In genomic region chr14:41263853-41264755, GRCm38 (mm10) we compare ENCODE assay signal across 12 mouse cellular contexts. TPM values are rescaled to one million over a fixed set of nuclear protein-coding genes. Genes with fewer than 3 reads are reported as not detected.
DNase-seq lines count a peak whose midpoint lies in the region; ATAC-seq lines count a peak whose summit lies in the region.
"Not testable (repeated sequence)": the region's sequence is repeated elsewhere in the genome, so short reads cannot be mapped to it uniquely, and the experiment has no call there.
"Had no signal": no experiment of that assay in that cellular context is flagged by ENCODE, and none has a peak within 500 bp of the region (broad histone marks: within the 10 kb centered on the region; RNA-seq: fewer than 3 reads in every experiment).

No protein-coding gene starts in this region.

- not testable (repeated sequence) for H3K4me1 ChIP-seq in embryonic facial prominence, embryonic 11.5 days (ENCODE audit: control insufficient read depth, insufficient read depth, low read length); hindbrain, embryonic 16.5 days (ENCODE audit: control insufficient read depth, insufficient read depth, low read depth, low read length); liver, embryonic 13.5 days (replicated peaks); neural tube, embryonic 13.5 days (replicated peaks)

- H3K9me3 ChIP-seq in embryonic facial prominence, embryonic 11.5 days (replicated peaks; ENCODE audit: control insufficient read depth, low read length); hindbrain, embryonic 16.5 days (ENCODE audit: control insufficient read depth, low read length); liver, embryonic 13.5 days (replicated peaks); neural tube, embryonic 13.5 days: not testable (repeated sequence)

- H3K36me3 ChIP-seq in embryonic facial prominence, embryonic 11.5 days (replicated peaks; ENCODE audit: control insufficient read depth, insufficient read depth, low read depth, low read length); hindbrain, embryonic 16.5 days (ENCODE audit: control insufficient read depth, insufficient read depth, low read length); liver, embryonic 13.5 days; neural tube, embryonic 13.5 days: not testable (repeated sequence)

- H3K4me3 ChIP-seq in embryonic facial prominence, embryonic 11.5 days (ENCODE audit: low read depth, low read length); liver, embryonic 13.5 days (replicated peaks): not testable (repeated sequence)
- peak overlapping the region; percentile 32 for H3K4me3 ChIP-seq in hindbrain, embryonic 16.5 days (ENCODE audit: low read length)
- H3K4me3 ChIP-seq in neural tube, embryonic 13.5 days = peak overlapping the region; percentile 33

- peak; percentile 88 for ATAC-seq in embryonic facial prominence, embryonic 11.5 days (replicated peaks; ENCODE audit: insufficient number of reproducible peaks, low FRiP score, low TSS enrichment, low read depth)
- ATAC-seq in hindbrain, embryonic 16.5 days = peak; percentile 87
- ATAC-seq in liver, embryonic 13.5 days (ENCODE audit: low read depth) = not testable (repeated sequence)
- peak; percentile 94 for ATAC-seq in neural tube, embryonic 13.5 days (ENCODE audit: low read depth)

- H3K9ac ChIP-seq in embryonic facial prominence, embryonic 11.5 days (replicated peaks; ENCODE audit: low read length); hindbrain, embryonic 16.5 days (ENCODE audit: low read depth, low read length); liver, embryonic 13.5 days; neural tube, embryonic 13.5 days: not testable (repeated sequence)

- 4% methylated on average over 21 of the region's 29 CpGs for WGBS in embryonic facial prominence, embryonic 11.5 days
- 6% methylated on average over 18 of the region's 29 CpGs for WGBS in hindbrain, embryonic 16.5 days
- WGBS in liver, embryonic 13.5 days (ENCODE audit: insufficient replicate concordance) = 4% methylated on average over 25 of the region's 29 CpGs
- 3% methylated on average over 28 of the region's 29 CpGs for WGBS in neural tube, embryonic 13.5 days

- H3K27me3 ChIP-seq in embryonic facial prominence, embryonic 11.5 days (ENCODE audit: control insufficient read depth, insufficient read depth, low read length); hindbrain, embryonic 16.5 days (replicated peaks; ENCODE audit: control insufficient read depth, insufficient read depth, low read length); liver, embryonic 13.5 days; neural tube, embryonic 13.5 days: not testable (repeated sequence)

- peak overlapping the region; percentile 25; the same call in 1 of the 2 replicates for H3K4me2 ChIP-seq in embryonic facial prominence, embryonic 11.5 days (ENCODE audit: low read depth, low read length)
- H3K4me2 ChIP-seq in hindbrain, embryonic 16.5 days (ENCODE audit: low read length) = peak overlapping the region; percentile 50
- 0 out of 2 replicates have a peak overlapping the region, but pooled peaks have one; percentile 26 for H3K4me2 ChIP-seq in liver, embryonic 13.5 days
- peak overlapping the region; percentile 52 for H3K4me2 ChIP-seq in neural tube, embryonic 13.5 days

- not testable (repeated sequence) for H3K27ac ChIP-seq in embryonic facial prominence, embryonic 11.5 days (replicated peaks; ENCODE audit: low read depth, low read length); hindbrain, embryonic 16.5 days (ENCODE audit: low read depth, low read length); liver, embryonic 13.5 days; neural tube, embryonic 13.5 days (replicated peaks)

- DNase-seq in adrenal gland, adult 18-20 months (ENCODE audit: low spot score in 2 of 2) = peak; percentile 26 to 27
- DNase-seq in embryonic facial prominence, embryonic 11.5 days (ENCODE audit: low spot score) = peak; percentile 0
- DNase-seq in gastrocnemius, postnatal 10 days = peak; percentile 16
- DNase-seq in layer of hippocampus, postnatal 10 days (ENCODE audit: low spot score in 2 of 2) = peak; percentile 33 to 55
- DNase-seq in liver, embryonic 13.5 days = not testable (repeated sequence)
- DNase-seq in testis, postnatal 10 days (ENCODE audit: low spot score) = peak; percentile 59

RNA-seq across cellular contexts. Expression of gene Gm2832, which starts 14.5 kb away (rescaled TPM):
- total RNA-seq in adrenal gland, adult 18-20 months (2021) = not detected
- 0.11 TPM in 2 replicates for polyA plus RNA-seq in embryonic facial prominence, embryonic 11.5 days (2014; fragmentation: Nextera tagmentation; extraction: Ambion mirVana)
- not detected for total RNA-seq in gastrocnemius, postnatal 10 days (2021)
- 0.35 and 0.53 TPM in 2 replicates for polyA plus RNA-seq in hindbrain, embryonic 16.5 days (2015; fragmentation: Nextera tagmentation; extraction: Ambion mirVana)
- total RNA-seq in layer of hippocampus, postnatal 10 days (2021) = not detected
- not detected in 2 replicates for polyA plus RNA-seq in liver, embryonic 13.5 days (2015; fragmentation: Nextera tagmentation; extraction: Ambion mirVana)
- 0.11 TPM in 1 of 2 replicates, not detected in the other for polyA plus RNA-seq in neural tube, embryonic 13.5 days (2015; fragmentation: Nextera tagmentation; extraction: Ambion mirVana)
- total RNA-seq: granulocyte monocyte progenitor cell, adult 5-6 weeks; megakaryocyte progenitor cell, adult 5-6 weeks had no signal
- polyA plus RNA-seq: C2C12; small intestine, adult 2 months had no signal
